Mouse (Mus musculus) myocyte (in vitro differentiated cells): ENCODE data around the gene Ccdc86.

Experiments
- E2F4 ChIP-seq: IDR thresholded peaks from one replicate; pipeline ENCODE4 v1.6.1; 2011; ENCODE audit warnings: mild to moderate bottlenecking, control low read depth, moderate library complexity; ENCODE audit not compliant: insufficient read depth
- MAX ChIP-seq: IDR thresholded peaks from one replicate; pipeline ENCODE4 v1.6.1; 2011; ENCODE audit warnings: low read depth, mild to moderate bottlenecking, control low read depth
- MYOG ChIP-seq, 3 experiments: IDR thresholded peaks; one replicate each; pipeline ENCODE4 v1.6.1; 2011; ENCODE audit warnings: control low read depth in 2 of 3, low read depth in 2 of 3, mild to moderate bottlenecking in 2 of 3; ENCODE audit not compliant: insufficient read length in 2 of 3, control insufficient read depth in 1 of 3, insufficient read depth in 1 of 3
- POLR2A ChIP-seq: IDR thresholded peaks from one replicate; pipeline ENCODE4 v1.6.1; 2011; ENCODE audit warnings: low read depth, mild to moderate bottlenecking, control low read depth, moderate library complexity; ENCODE audit not compliant: insufficient read length
- POLR2AphosphoS2 ChIP-seq: IDR thresholded peaks from one replicate; pipeline ENCODE4 v1.6.1; 2011; ENCODE audit warnings: low read depth, control low read depth; ENCODE audit not compliant: insufficient read length
- TCF12 ChIP-seq: IDR thresholded peaks from one replicate; pipeline ENCODE4 v1.6.1; 2011; ENCODE audit warnings: mild to moderate bottlenecking, control low read depth; ENCODE audit not compliant: poor library complexity, insufficient read depth, severe bottlenecking

GRCm38 (mm10) chr19:10930641-10931040 lies 18.4 kb downstream of the Ccdc86 start:
- no peak for TF ChIP-seq POLR2A
- TF ChIP-seq TCF12, result no peak
- no peak for TF ChIP-seq POLR2AphosphoS2
- no peak for TF ChIP-seq MAX
- TF ChIP-seq E2F4, result no peak
- TF ChIP-seq MYOG (IDR thresholded peaks at IDR 0.05; ENCODE audit: control insufficient read depth in 1 of 3, insufficient read depth in 1 of 3, insufficient read length in 2 of 3, low read depth in 2 of 3), result no peak
